Mouse (Mus musculus): ENCODE data around the gene Fkbp5. TPM values are rescaled to one million over a fixed set of nuclear protein-coding genes. Genes with fewer than 3 reads are reported as not detected.

The Fkbp5 gene
- polyA plus RNA-seq, 1 experiment from 2014 or later = 10.0 TPM

DNA sequence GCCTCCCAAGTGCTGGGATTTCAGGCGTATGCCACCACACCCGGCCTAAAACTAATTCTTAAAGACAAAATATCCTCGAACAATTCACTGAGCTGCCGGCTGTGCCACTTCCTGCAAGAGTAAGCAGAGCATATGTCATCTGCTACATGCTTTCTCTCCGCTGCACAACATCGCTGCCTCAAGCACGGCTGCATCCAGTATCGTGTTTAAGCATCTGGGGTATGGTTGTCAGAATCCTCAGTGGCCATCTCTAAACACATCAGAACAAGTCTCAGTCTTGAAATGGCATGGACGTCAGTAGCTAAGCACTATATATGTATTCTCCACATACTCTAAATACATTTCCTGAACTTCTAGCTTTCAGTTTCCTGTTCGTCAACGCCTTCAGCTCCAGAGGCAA lies 49.6 kb downstream of the Fkbp5 start:
- Histone ChIP-seq H3K4me2 (replicated peaks; ENCODE audit: low read depth, low read length) (peak overlapping the region; percentile 10), H3K27ac (ENCODE audit: low read depth, low read length) (no peak overlapping the region)

DNA sequence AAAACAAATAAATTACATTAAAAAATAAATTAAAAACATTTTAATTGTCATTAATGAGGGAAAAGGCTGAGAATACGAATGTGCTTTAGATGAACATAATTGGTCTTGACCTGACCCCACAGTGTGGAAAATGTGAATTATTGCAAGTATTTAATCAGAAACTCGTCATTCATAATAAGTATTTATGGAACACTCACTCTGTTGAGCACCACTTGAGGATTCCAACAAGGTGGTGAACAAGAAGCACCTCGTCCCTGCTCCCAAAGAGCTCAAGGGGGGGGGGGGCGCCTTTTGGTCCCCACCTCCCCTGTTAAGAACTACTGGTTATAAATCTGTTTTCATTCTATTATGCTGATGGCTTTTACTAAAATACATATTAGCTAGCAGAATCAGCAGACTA lies 51.4 kb downstream of the Fkbp5 start:
- Histone ChIP-seq H3K27ac (ENCODE audit: low read depth, low read length) (no peak overlapping the region), H3K9ac (ENCODE audit: low read depth, low read length) (no peak overlapping the region), H3K36me3 (ENCODE audit: control insufficient read depth, insufficient read depth, low read length) (no peaks in the 10 kb centered on the region), H3K4me2 (replicated peaks; ENCODE audit: low read depth, low read length) (no peak overlapping the region), H3K4me1 (ENCODE audit: control insufficient read depth, insufficient read depth, low read length) (0 out of 2 replicates have a peak, but pooled peaks cover 3% of the 10 kb centered on the region), H3K27me3 (ENCODE audit: control insufficient read depth, insufficient read depth, low read length) (no peaks in the 10 kb centered on the region), H3K4me3 (ENCODE audit: low read length) (no peak overlapping the region), H3K9me3 (ENCODE audit: control insufficient read depth, low read length) (no peaks in the 10 kb centered on the region)
- ATAC-seq (ENCODE audit: low FRiP score, low TSS enrichment) = no peak
- 85% methylated on average over 4 of the region's 4 CpGs for WGBS

More for the DNA sequence above, 49.6 kb downstream of the Fkbp5 start:
- 51% methylated on average over 11 of the region's 11 CpGs for WGBS
- Histone ChIP-seq H3K27me3 (ENCODE audit: control insufficient read depth, insufficient read depth, low read length) (no peaks in the 10 kb centered on the region), H3K36me3 (ENCODE audit: control insufficient read depth, insufficient read depth, low read length) (no peaks in the 10 kb centered on the region), H3K9me3 (ENCODE audit: control insufficient read depth, low read length) (no peaks in the 10 kb centered on the region), H3K9ac (ENCODE audit: low read depth, low read length) (no peak overlapping the region), H3K4me3 (ENCODE audit: low read length) (peak overlapping the region; percentile 7; the same call in 1 of the 2 replicates), H3K4me1 (ENCODE audit: control insufficient read depth, insufficient read depth, low read length) (peaks cover 16% of the 10 kb centered on the region; the same call in 1 of the 2 replicates)
- no peak for ATAC-seq (ENCODE audit: low FRiP score, low TSS enrichment)

DNA sequence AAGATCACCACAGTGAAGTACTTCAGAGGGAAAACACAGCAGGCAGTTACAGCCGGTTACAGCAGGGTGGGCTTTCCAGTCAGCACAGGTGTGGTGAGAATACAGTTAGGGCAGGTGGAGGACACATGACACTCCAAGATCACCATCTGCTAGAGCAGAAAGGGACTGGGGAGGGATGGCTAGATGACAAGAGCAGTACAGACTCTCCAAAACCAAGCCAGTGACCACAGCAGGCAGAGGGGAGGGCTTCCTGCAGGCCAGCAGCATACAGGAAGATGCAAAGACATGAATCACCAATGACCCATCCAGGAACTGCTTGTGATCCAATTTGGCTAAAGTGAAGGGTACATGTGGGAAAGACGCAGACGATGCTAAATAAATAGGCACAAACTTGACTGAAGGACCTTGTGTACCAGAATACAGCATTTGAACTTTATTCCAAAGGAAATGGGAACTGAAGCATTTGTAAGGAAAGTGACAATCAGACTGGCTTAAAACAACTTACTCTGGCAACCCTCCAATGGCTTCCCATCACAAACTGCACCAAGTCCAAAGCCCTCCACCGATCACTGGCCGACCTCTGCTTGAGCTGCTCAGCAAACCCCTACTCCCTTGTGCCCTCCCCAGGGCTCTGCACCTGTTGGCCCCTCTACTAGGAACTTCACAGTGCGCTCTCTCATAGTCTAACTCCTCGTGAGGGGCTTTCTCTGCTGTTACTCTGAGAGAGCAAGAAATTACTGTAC lies 53.5 kb downstream of the Fkbp5 start:
- no peak overlapping the region for H3K4me3 ChIP-seq (ENCODE audit: low read length)
- H3K4me1 ChIP-seq (ENCODE audit: control insufficient read depth, insufficient read depth, low read length) = no peaks in the 10 kb centered on the region
- H3K9ac ChIP-seq (ENCODE audit: low read depth, low read length) = no peak overlapping the region
- no peaks in the 10 kb centered on the region for H3K36me3 ChIP-seq (ENCODE audit: control insufficient read depth, insufficient read depth, low read length)
- no peak for ATAC-seq (ENCODE audit: low FRiP score, low TSS enrichment)
- no peaks in the 10 kb centered on the region for H3K27me3 ChIP-seq (ENCODE audit: control insufficient read depth, insufficient read depth, low read length)
- no peaks in the 10 kb centered on the region for H3K9me3 ChIP-seq (ENCODE audit: control insufficient read depth, low read length)
- H3K27ac ChIP-seq (ENCODE audit: low read depth, low read length) = no peak overlapping the region
- 67% methylated on average over 7 of the region's 7 CpGs for WGBS
- no peak overlapping the region for H3K4me2 ChIP-seq (replicated peaks; ENCODE audit: low read depth, low read length)

DNA sequence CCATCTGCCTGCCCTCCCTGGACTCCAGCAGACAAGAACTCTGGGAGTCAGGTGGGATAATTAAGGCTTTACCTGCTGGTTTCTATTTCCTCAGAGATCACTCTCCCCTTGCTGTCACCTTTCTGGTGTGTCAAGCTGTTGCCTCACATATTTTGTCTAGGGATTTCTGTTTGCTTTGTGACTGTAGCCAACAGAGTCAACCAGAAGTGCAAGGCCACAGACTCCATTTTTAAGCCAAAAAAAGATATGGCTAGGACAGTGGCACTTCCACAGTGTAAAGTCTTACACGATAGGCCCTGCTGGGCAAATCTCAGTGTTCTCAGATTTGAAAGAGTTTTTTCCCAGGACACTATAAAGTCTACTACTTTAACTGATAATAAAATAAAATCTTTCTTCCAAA lies 56.9 kb downstream of the Fkbp5 start:
- Histone ChIP-seq H3K27ac (ENCODE audit: low read depth, low read length) (no peak overlapping the region), H3K4me1 (ENCODE audit: control insufficient read depth, insufficient read depth, low read length) (no peaks in the 10 kb centered on the region), H3K4me3 (ENCODE audit: low read length) (no peak overlapping the region), H3K36me3 (ENCODE audit: control insufficient read depth, insufficient read depth, low read length) (no peaks in the 10 kb centered on the region), H3K4me2 (replicated peaks; ENCODE audit: low read depth, low read length) (no peak overlapping the region), H3K27me3 (ENCODE audit: control insufficient read depth, insufficient read depth, low read length) (no peaks in the 10 kb centered on the region), H3K9me3 (ENCODE audit: control insufficient read depth, low read length) (no peaks in the 10 kb centered on the region), H3K9ac (ENCODE audit: low read depth, low read length) (no peak overlapping the region)
- no peak for ATAC-seq (ENCODE audit: low FRiP score, low TSS enrichment)
- 94% methylated on average over 1 of the region's 1 CpGs for WGBS

DNA sequence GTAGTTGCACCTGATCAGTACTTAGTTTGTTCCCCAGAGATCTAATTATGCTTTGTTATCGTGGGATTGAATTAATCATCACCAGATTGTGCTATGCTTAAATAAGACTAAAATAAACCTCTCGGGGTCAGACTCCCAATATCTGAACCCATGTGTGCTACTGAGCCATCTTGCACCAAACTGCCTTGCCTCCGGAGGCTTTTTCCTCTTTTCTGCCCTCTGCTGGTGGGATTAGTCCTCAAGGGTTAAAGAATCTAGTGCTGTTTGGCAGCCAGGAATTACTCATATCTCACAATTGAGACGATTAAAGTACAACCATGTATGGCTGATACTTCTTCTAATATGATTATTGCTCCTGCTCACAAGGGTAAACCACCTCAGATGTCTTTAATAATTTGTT lies 62.2 kb downstream of the Fkbp5 start:
- no peak overlapping the region for H3K4me2 ChIP-seq (replicated peaks; ENCODE audit: low read depth, low read length)
- no peak for ATAC-seq (ENCODE audit: low FRiP score, low TSS enrichment)
- H3K27ac ChIP-seq (ENCODE audit: low read depth, low read length) = no peak overlapping the region
- no peak overlapping the region for H3K9ac ChIP-seq (ENCODE audit: low read depth, low read length)
- H3K27me3 ChIP-seq (ENCODE audit: control insufficient read depth, insufficient read depth, low read length) = no peaks in the 10 kb centered on the region
- H3K4me3 ChIP-seq (ENCODE audit: low read length) = no peak overlapping the region
- 70% methylated on average over 4 of the region's 4 CpGs for WGBS
- no peaks in the 10 kb centered on the region for H3K36me3 ChIP-seq (ENCODE audit: control insufficient read depth, insufficient read depth, low read length)
- no peaks in the 10 kb centered on the region for H3K9me3 ChIP-seq (ENCODE audit: control insufficient read depth, low read length)
- H3K4me1 ChIP-seq (ENCODE audit: control insufficient read depth, insufficient read depth, low read length) = no peaks in the 10 kb centered on the region

DNA sequence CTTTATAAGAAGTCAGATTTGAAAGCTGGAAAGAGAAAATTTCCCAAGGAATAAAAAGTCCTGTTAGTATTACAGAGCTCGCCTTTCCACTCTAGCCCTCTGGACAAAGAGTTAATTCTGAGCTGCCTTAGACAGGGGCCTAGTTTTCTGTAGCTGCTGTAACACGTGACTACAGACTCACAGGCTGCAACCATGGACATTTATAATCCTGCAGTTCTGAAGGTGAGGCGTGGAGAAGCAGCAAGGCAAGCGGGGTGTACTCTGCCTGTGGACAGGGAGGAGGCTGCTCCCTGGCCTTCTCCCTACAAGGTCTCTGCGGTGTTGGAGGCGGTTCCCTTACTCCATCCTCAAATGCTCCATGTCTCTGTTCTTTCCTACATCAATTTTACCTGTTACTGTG lies 64.4 kb downstream of the Fkbp5 start:
- ATAC-seq (ENCODE audit: low FRiP score, low TSS enrichment) = no peak
- Histone ChIP-seq H3K27me3 (ENCODE audit: control insufficient read depth, insufficient read depth, low read length) (no peaks in the 10 kb centered on the region), H3K27ac (ENCODE audit: low read depth, low read length) (no peak overlapping the region), H3K36me3 (ENCODE audit: control insufficient read depth, insufficient read depth, low read length) (no peaks in the 10 kb centered on the region), H3K4me2 (replicated peaks; ENCODE audit: low read depth, low read length) (no peak overlapping the region), H3K4me3 (ENCODE audit: low read length) (no peak overlapping the region), H3K9me3 (ENCODE audit: control insufficient read depth, low read length) (no peaks in the 10 kb centered on the region), H3K4me1 (ENCODE audit: control insufficient read depth, insufficient read depth, low read length) (peaks cover 1% of the 10 kb centered on the region; the same call in 1 of the 2 replicates), H3K9ac (ENCODE audit: low read depth, low read length) (no peak overlapping the region)
- WGBS = 69% methylated on average over 6 of the region's 6 CpGs

DNA sequence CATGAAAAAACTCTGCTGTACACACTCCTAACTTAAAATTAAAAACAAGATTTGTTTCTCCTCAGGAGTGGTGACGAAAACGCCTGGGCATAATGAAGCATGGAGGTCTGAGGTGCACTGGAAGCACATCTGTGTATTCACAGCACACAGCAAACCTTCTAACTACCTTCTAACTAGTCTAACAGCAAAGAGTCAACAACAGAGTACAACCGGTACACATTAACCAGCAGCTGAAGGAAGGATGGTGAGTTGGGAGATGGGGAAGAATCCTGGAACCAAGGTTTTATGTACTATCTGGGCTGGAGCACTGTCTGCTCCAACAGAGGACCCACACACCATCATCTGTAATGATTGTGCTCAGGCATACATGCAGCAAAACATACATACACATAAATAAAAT lies 65.4 kb downstream of the Fkbp5 start:
- Histone ChIP-seq H3K27ac (ENCODE audit: low read depth, low read length) (no peak overlapping the region), H3K36me3 (ENCODE audit: control insufficient read depth, insufficient read depth, low read length) (no peaks in the 10 kb centered on the region), H3K4me3 (ENCODE audit: low read length) (no peak overlapping the region), H3K27me3 (ENCODE audit: control insufficient read depth, insufficient read depth, low read length) (no peaks in the 10 kb centered on the region), H3K9me3 (ENCODE audit: control insufficient read depth, low read length) (no peaks in the 10 kb centered on the region), H3K4me1 (ENCODE audit: control insufficient read depth, insufficient read depth, low read length) (peaks cover 3% of the 10 kb centered on the region; the same call in 1 of the 2 replicates), H3K4me2 (replicated peaks; ENCODE audit: low read depth, low read length) (no peak overlapping the region), H3K9ac (ENCODE audit: low read depth, low read length) (no peak overlapping the region)
- no peak for ATAC-seq (ENCODE audit: low FRiP score, low TSS enrichment)
- WGBS = 89% methylated on average over 3 of the region's 3 CpGs

DNA sequence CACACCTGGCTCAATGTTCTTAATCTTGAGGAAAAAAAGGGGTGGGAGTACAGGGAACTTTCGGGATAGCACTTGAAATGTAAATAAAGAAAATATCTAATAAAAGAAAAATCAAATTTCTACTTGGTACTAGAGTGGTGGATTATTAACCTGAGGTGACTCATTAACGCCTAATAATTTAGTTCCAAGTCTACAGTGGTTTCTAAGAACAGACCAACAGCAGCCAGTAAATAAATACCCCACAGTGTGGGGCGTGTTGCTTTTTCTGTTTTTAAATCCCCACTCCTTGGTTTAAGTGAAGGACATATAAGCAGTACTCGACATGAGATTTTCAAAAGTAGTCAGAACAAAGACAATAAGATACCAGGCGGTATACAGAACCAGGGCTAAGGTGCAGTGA lies 65.8 kb downstream of the Fkbp5 start:
- ATAC-seq (ENCODE audit: low FRiP score, low TSS enrichment) = no peak
- no peaks in the 10 kb centered on the region for H3K9me3 ChIP-seq (ENCODE audit: control insufficient read depth, low read length)
- H3K4me1 ChIP-seq (ENCODE audit: control insufficient read depth, insufficient read depth, low read length) = peaks cover 3% of the 10 kb centered on the region; the same call in 1 of the 2 replicates
- H3K4me2 ChIP-seq (replicated peaks; ENCODE audit: low read depth, low read length) = no peak overlapping the region
- H3K27me3 ChIP-seq (ENCODE audit: control insufficient read depth, insufficient read depth, low read length) = no peaks in the 10 kb centered on the region
- H3K9ac ChIP-seq (ENCODE audit: low read depth, low read length) = no peak overlapping the region
- no peak overlapping the region for H3K4me3 ChIP-seq (ENCODE audit: low read length)
- no peaks in the 10 kb centered on the region for H3K36me3 ChIP-seq (ENCODE audit: control insufficient read depth, insufficient read depth, low read length)
- H3K27ac ChIP-seq (ENCODE audit: low read depth, low read length) = no peak overlapping the region
- 91% methylated on average over 5 of the region's 5 CpGs for WGBS

DNA sequence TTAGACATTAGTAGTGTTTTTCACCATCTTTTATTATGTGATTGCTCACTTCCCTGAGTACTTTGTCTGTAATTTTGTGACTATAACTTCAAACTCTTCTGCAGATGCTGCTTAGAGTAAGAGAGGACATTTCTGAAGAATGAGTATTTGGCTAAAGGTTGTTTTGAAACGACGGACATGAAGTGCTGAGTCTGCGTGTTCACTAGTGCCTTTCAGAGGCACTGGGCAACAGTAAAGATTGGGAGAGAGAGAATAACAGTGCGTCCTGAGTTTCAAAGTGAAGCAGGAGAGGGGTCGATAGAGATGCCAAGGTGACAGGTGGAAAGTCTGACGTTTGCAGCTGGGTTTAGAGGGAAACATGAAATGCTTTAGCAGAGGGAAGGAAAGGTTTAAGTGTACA lies 69.1 kb downstream of the Fkbp5 start:
- no peak overlapping the region for H3K27ac ChIP-seq (ENCODE audit: low read depth, low read length)
- H3K27me3 ChIP-seq (ENCODE audit: control insufficient read depth, insufficient read depth, low read length) = no peaks in the 10 kb centered on the region
- no peaks in the 10 kb centered on the region for H3K9me3 ChIP-seq (ENCODE audit: control insufficient read depth, low read length)
- peaks cover 3% of the 10 kb centered on the region; the same call in 1 of the 2 replicates for H3K4me1 ChIP-seq (ENCODE audit: control insufficient read depth, insufficient read depth, low read length)
- no peaks in the 10 kb centered on the region; the same call in 1 of the 2 replicates for H3K36me3 ChIP-seq (ENCODE audit: control insufficient read depth, insufficient read depth, low read length)
- WGBS = 57% methylated on average over 6 of the region's 6 CpGs
- no peak overlapping the region for H3K4me3 ChIP-seq (ENCODE audit: low read length)
- H3K4me2 ChIP-seq (replicated peaks; ENCODE audit: low read depth, low read length) = no peak overlapping the region
- no peak overlapping the region for H3K9ac ChIP-seq (ENCODE audit: low read depth, low read length)
- ATAC-seq (ENCODE audit: low FRiP score, low TSS enrichment) = no peak
